Mouse (Mus musculus) megakaryocyte, embryonic 14.5 days (primary cell): ENCODE results near the gene Sox15. TPM values are rescaled to one million over a fixed set of nuclear protein-coding genes. Genes with fewer than 3 reads are reported as not detected.

Experiments
- H3K27me3 ChIP-seq: replicated peaks from 2 replicates; pipeline ENCODE3; 2012; ENCODE audit warnings: inconsistent platforms
- H3K36me3 ChIP-seq: replicated peaks from 2 replicates; pipeline ENCODE3; 2012; ENCODE audit warnings: low read length, inconsistent platforms, mixed read lengths
- H3K4me1 ChIP-seq: 2 replicates; pipeline ENCODE4 v1.6.1; 2012; ENCODE audit warnings: inconsistent platforms
- H3K4me3 ChIP-seq: replicated peaks from 2 replicates; pipeline ENCODE3; 2012; ENCODE audit warnings: moderate library complexity, mild to moderate bottlenecking, inconsistent platforms
- H3K9me3 ChIP-seq: 2 replicates; pipeline ENCODE4 v1.6.1; 2012; ENCODE audit warnings: inconsistent platforms
- FLI1 ChIP-seq: IDR thresholded peaks from 2 replicates; pipeline ENCODE4 v1.6.1; 2012; ENCODE audit warnings: low read length, inconsistent platforms, mixed read lengths
- GATA1 ChIP-seq: IDR thresholded peaks from 3 replicates; pipeline ENCODE4 v1.6.1; 2012; ENCODE audit warnings: mixed read lengths, low read length, inconsistent platforms, borderline replicate concordance
- polyA plus RNA-seq: library from polyadenylated mRNA; stranded (reverse); fragments of >175 nt; gene quantifications from 2 replicates; pipeline ENCODE4 v1.2.3, GENCODE M21; 2012; ENCODE audit warnings: low replicate concordance; ENCODE audit not compliant: insufficient read depth

Gene Sox15
- polyA plus RNA-seq, 1 experiment, result not detected

DNA sequence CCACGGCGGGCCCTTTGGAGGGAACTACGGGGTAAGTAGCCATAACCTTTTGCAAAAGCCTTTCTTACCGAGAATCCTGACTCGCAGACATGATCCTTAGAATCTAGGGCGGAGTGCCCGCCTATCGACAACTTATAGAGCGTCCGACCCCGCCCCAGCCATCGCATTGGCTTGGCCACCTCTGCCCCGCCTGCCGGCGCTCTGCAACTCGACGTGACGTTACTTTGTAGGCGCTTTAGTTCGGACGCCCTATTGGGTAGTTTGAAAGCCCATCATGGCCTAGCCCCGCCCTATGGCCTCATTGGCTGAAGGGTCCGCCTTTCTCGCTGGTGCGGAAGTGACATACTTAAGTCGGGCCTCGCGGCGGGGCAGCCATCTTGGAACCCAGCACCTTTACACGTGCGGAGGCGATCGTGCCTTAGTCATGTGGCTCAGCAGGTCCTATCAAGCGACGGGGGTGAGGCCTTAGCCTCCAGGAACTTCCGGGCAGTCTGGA is 17.1 kb downstream of the Sox15 start, which contains the start of gene Eif4a1:
TSS of gene Eif4a1 (minus strand) at position 213 of the 496 bp plus-strand sequence.
- TF ChIP-seq FLI1 (peak; percentile 29; the same call in 1 of the 2 replicates), GATA1 (no peak)
- Histone ChIP-seq H3K4me1 (peaks cover 57% of the 10 kb centered on the region), H3K27me3 (no peaks in the 10 kb centered on the region), H3K9me3 (no peaks in the 10 kb centered on the region), H3K36me3 (peaks cover 80% of the 10 kb centered on the region), H3K4me3 (peak within 1 kb of the TSS; percentile 94)

- no peaks in the 10 kb centered on the region for H3K9me3 ChIP-seq
- H3K36me3 ChIP-seq, result peaks cover 59% of the 10 kb centered on the region
- TF ChIP-seq FLI1 (no peak), GATA1 (no peak)
- peaks cover 2% of the 10 kb centered on the region for H3K27me3 ChIP-seq
- peaks cover 48% of the 10 kb centered on the region for H3K4me1 ChIP-seq
- no peak overlapping the region for H3K4me3 ChIP-seq
These were observed 24.0 kb downstream of the Sox15 start for GRCm38 (mm10) chr11:69679144-69679543.

DNA sequence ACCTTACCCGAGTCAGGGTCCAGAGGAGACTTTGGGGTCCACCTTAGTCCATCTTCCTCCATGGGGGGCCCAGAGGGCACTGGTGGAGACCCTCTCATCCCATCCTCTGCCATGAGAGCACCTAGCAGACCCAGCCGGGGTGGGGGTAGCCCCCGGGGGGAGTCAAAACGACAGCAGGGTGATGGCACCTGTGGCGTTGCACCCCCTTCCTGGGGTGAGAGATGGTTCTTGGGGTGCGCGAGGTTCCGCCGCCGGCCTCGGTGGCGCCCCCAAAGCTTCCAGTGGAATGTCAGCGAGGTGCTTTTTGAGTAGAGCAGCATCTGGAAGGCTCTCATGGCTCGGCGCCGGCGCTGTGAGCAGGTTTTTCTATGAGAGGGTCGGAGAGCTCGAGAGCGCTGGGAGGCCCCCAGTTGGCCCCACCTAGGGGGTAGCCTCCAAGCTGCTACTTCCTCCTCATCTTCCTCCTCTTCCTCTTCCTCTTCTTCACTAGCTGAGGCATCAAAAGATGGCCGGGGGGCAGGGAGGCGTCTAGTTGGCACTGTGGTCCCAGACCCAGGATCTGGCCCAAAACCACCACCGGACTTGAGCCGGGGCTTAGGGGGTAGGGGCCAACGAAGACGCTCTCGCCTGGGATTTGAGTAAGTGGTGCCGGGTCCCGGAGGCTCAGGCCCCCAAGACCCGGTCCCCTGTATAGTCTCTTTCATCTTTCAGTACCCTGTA is 25.2 kb downstream of the Sox15 start:
- peaks cover 11% of the 10 kb centered on the region for H3K27me3 ChIP-seq
- TF ChIP-seq GATA1, result no peak
- TF ChIP-seq FLI1, result no peak
- peaks cover 48% of the 10 kb centered on the region for H3K36me3 ChIP-seq
- H3K4me1 ChIP-seq, result peaks cover 54% of the 10 kb centered on the region
- H3K9me3 ChIP-seq, result no peaks in the 10 kb centered on the region
- H3K4me3 ChIP-seq, result peak overlapping the region; percentile 95

DNA sequence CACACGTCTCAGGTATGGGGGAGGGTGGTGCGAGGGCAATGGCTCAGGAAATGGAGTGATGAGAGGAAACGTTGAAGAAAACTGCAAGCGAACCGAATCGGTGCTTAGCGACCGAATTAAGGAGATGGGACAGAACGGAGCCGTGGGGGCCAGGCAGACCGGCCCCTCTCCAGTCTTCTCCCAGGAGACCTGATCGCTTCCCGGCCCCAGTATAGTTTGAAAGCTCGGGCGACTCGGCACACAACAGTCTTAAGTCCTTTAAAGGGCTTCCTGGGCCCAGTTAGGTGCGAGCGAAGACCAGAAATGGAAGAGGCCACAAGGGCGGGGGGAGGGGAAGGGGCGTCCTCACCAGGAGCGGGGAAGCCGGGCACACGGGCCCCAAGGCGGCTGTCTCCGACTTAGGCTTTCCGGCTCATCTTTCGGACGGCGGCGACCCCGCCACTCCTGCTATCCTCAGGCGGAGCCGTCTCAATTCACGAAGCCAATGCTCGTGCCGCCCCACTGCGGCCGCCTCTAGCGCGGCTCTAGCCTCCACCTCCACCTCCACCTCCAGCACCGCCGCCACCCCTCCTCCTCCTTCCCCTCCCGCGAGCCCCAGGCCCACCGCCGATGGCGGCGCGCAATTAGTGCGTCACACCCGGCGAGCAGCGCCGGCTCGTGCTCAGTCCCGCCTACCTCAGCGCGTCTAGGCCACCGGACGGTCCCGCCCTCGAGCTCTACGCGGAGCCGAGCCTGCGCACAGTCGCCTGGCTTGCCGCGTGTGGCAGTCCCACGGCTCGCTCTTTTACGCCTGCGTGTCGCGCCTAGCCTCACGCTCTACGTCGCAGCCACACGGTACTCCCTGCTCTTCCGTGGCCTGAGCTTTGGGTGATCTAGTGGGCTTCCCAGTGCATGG is 26.4 kb downstream of the Sox15 start, which contains the start of gene Senp3:
TSS of gene Senp3 (minus strand) at position 771 of the 895 bp plus-strand sequence.
- H3K4me3 ChIP-seq, result peak within 1 kb of the TSS; percentile 95
- H3K9me3 ChIP-seq, result no peaks in the 10 kb centered on the region
- peaks cover 35% of the 10 kb centered on the region for H3K36me3 ChIP-seq
- H3K4me1 ChIP-seq, result peaks cover 60% of the 10 kb centered on the region
- TF ChIP-seq FLI1 (no peak), GATA1 (no peak)
- peaks cover 11% of the 10 kb centered on the region for H3K27me3 ChIP-seq

DNA sequence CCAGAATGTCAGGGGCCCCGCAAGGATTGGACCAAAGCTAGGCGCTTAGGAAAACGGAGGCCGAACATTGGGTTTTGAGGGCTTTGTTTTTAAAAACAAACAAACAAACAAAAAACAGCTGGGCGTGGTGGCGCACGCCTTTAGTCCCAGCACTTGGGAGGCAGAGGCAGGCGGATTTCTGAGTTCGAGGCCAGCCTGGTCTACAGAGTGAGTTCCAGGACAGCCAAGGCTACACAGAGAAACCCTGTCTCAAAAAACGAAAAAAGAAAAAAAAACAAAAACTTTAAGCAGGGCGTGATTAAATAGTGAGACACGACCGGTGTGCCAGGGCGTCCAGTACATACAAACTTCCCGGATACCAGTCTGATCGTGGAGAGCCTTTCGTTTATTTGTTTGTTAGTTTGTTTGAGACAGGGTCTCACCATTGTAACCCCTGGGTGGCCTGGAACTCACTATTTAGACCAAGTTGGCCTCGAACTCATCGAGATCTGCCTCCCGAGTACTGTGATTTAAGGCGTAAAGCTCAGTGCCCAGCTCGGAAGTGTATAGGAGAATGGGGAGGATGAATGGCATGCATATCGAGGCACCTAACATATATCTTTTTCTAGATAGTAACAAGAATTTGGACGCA is 27.2 kb downstream of the Sox15 start:
- H3K9me3 ChIP-seq, result no peaks in the 10 kb centered on the region
- peaks cover 15% of the 10 kb centered on the region for H3K27me3 ChIP-seq
- TF ChIP-seq GATA1 (no peak), FLI1 (no peak)
- peaks cover 64% of the 10 kb centered on the region for H3K4me1 ChIP-seq
- peak overlapping the region; percentile 95 for H3K4me3 ChIP-seq
- H3K36me3 ChIP-seq, result peaks cover 28% of the 10 kb centered on the region

GRCm38 (mm10) chr11:69682840-69683533 is 27.9 kb downstream of the Sox15 start:
- peaks cover 62% of the 10 kb centered on the region for H3K4me1 ChIP-seq
- H3K27me3 ChIP-seq, result peaks cover 15% of the 10 kb centered on the region
- H3K36me3 ChIP-seq, result peaks cover 23% of the 10 kb centered on the region
- H3K9me3 ChIP-seq, result no peaks in the 10 kb centered on the region
- H3K4me3 ChIP-seq, result peak overlapping the region; percentile 95
- TF ChIP-seq FLI1 (no peak), GATA1 (no peak)

GRCm38 (mm10) chr11:69683576-69683975 is 28.5 kb downstream of the Sox15 start:
- Histone ChIP-seq H3K4me3 (no peak overlapping the region), H3K36me3 (peaks cover 17% of the 10 kb centered on the region), H3K27me3 (peaks cover 15% of the 10 kb centered on the region), H3K4me1 (peaks cover 61% of the 10 kb centered on the region), H3K9me3 (no peaks in the 10 kb centered on the region)
- TF ChIP-seq GATA1 (no peak), FLI1 (no peak)

DNA sequence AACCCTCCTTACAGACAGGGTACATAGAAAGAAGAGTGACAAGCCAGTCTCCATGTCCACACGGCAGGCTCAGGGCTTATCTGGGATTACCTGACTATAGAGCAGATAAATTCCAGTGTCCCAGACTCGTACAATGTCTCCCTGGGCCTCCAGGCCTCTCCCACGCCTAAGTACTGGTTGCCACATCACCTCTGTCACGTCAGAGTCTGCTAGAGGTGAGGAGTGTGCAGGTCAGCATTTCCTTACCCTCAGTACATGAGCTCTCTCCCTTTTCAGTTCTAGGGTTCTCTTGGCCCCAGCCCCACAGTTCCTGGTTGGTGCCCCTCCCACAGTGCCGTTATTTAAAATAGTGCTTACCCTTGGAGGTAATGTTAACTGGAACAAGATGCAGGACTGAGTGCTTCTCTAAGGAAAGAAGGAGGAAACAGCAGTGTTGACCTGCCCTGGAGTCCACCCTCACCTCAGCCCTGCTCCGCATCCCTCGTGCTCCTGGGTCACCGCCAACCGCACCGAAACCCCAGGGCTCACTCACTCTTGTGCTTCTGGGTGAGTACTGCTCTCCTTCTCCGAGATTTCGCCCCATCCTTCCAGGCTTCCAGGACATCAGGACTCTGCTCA is 29.1 kb downstream of the Sox15 start:
- peaks cover 15% of the 10 kb centered on the region for H3K27me3 ChIP-seq
- peaks cover 12% of the 10 kb centered on the region for H3K36me3 ChIP-seq
- TF ChIP-seq GATA1, result no peak
- TF ChIP-seq FLI1, result no peak
- peaks cover 64% of the 10 kb centered on the region for H3K4me1 ChIP-seq
- H3K9me3 ChIP-seq, result no peaks in the 10 kb centered on the region
- H3K4me3 ChIP-seq, result peak overlapping the region; percentile 3
